Mouse (Mus musculus) heart, postnatal 0 days (tissue): ENCODE results near the gene Gtf2ird1. TPM values are rescaled to one million over a fixed set of nuclear protein-coding genes. Genes with fewer than 3 reads are reported as not detected.
"Not testable (repeated sequence)": the region's sequence is repeated elsewhere in the genome, so short reads cannot be mapped to it uniquely, and the experiment has no call there.

Experiments
- ATAC-seq: fragments of 200-750 bp; cut with Nextera tagmentation; 2 replicates; pipeline ENCODE4 v1.8.0; 2017; ENCODE audit warnings: low read depth, moderate number of reproducible peaks, moderate library complexity; ENCODE audit not compliant: insufficient read depth
- DNase-seq: peaks from one replicate; pipeline ENCODE4 v3.0.0-alpha.2; 2016; ENCODE audit warnings: low spot score
- H3K27ac ChIP-seq: fragments of 300-500 bp; sonication (generic); 2 replicates; pipeline ENCODE4 v1.5.1; 2014; ENCODE audit warnings: low read depth, mild to moderate bottlenecking
- H3K27me3 ChIP-seq: fragments of 300-500 bp; sonication (generic); 2 replicates; pipeline ENCODE4 v1.6.1; 2014; ENCODE audit warnings: low read length, mixed read lengths; ENCODE audit not compliant: control insufficient read depth, insufficient read depth
- H3K36me3 ChIP-seq: fragments of 300-500 bp; sonication (generic); replicated peaks from 2 replicates; pipeline ENCODE4 v1.6.1; 2014; ENCODE audit warnings: low read length, mixed read lengths; ENCODE audit not compliant: control insufficient read depth, insufficient read depth
- H3K4me1 ChIP-seq: fragments of 300-500 bp; sonication (generic); 2 replicates; pipeline ENCODE4 v1.6.1; 2014; ENCODE audit warnings: antibody characterized with exemption; ENCODE audit not compliant: control insufficient read depth, insufficient read depth
- H3K4me2 ChIP-seq: fragments of 300-500 bp; sonication (generic); 2 replicates; pipeline ENCODE4 v1.6.1; 2014; ENCODE audit warnings: low read depth, mild to moderate bottlenecking, low read length, moderate library complexity
- H3K4me3 ChIP-seq: fragments of 300-500 bp; sonication (generic); 2 replicates; pipeline ENCODE4 v1.5.1; 2014; ENCODE audit warnings: low read depth, low read length
- H3K9ac ChIP-seq: fragments of 300-500 bp; sonication (generic); replicated peaks from 2 replicates; pipeline ENCODE4 v1.6.1; 2014; ENCODE audit warnings: low read depth, low read length, mixed read lengths
- H3K9me3 ChIP-seq: fragments of 300-500 bp; sonication (generic); replicated peaks from 2 replicates; pipeline ENCODE4 v1.6.1; 2016; ENCODE audit warnings: low read length; ENCODE audit not compliant: control insufficient read depth
- CTCF ChIP-seq: IDR thresholded peaks from 2 replicates; pipeline ENCODE4 v1.5.1; 2016; ENCODE audit warnings: antibody characterized with exemption, control low read depth, low read depth
- EP300 ChIP-seq: IDR thresholded peaks from 2 replicates; pipeline ENCODE4 v1.6.1; 2016; ENCODE audit warnings: antibody characterized with exemption, low read depth
- WGBS: fragments of 180-500 bp; shearing (Covaris S2); extraction: QIAGEN DNeasy Blood & Tissue Kit; methylation state at CpG from one replicate; pipeline ENCODE4 v1.1.7; 2014; 5-methylcytosine and 5-hydroxymethylcytosine counted together
- polyA plus RNA-seq: library from polyadenylated mRNA; unstranded; fragments of >200 nt; fragmentation: Nextera tagmentation; extraction: Ambion mirVana; gene quantifications from 2 replicates; pipeline ENCODE4 v1.2.1, GENCODE M21; 2015
- total RNA-seq: library from RNA; depleted of rRNA; stranded (reverse); fragments of >200 nt; gene quantifications from 2 replicates; pipeline ENCODE4 v1.2.3, GENCODE M21; 2014; ENCODE audit warnings: low replicate concordance

Gene Gtf2ird1
- total and polyA plus RNA-seq, 2 experiments from 2014 or later: 27.7 to 28.8 TPM

GRCm38 (mm10) chr5:134453577-134453976, 2.9 kb downstream of the Gtf2ird1 start:
- no peaks in the 10 kb centered on the region for H3K36me3 ChIP-seq
- 13% methylated on average over 1 of the region's 1 CpGs for WGBS
- H3K4me2 ChIP-seq: no peak overlapping the region
- H3K9ac ChIP-seq: no peak overlapping the region
- no peak overlapping the region for H3K27ac ChIP-seq
- no peak overlapping the region for H3K4me3 ChIP-seq
- DNase-seq (no peak), ATAC-seq (no peak)
- H3K4me1 ChIP-seq: peaks cover 14% of the 10 kb centered on the region
- TF ChIP-seq EP300: no peak
- no peak for TF ChIP-seq CTCF
- no peaks in the 10 kb centered on the region for H3K27me3 ChIP-seq
- H3K9me3 ChIP-seq: no peaks in the 10 kb centered on the region

DNA sequence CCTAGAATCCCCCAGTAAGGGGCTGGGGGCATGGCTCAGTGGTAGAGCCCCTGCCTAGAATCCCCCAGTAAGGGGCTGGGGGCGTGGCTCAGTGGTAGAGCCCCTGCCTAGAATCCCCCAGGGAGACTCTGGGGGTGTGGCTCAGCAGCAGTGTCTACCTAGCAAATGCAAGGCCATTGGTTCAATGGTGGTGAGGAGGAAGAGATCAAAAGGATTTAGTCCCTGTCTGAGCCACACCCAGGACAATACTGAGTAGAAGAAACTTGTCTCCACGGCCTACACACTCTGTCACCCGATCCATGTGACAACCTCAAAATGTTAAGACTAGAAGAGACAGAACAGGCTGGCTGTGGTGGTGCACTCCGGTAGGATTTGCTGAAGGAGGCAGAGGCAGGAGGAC, 9.8 kb downstream of the Gtf2ird1 start:
- not testable (repeated sequence) for H3K4me3 ChIP-seq, H3K9ac ChIP-seq, ATAC-seq, H3K27me3 ChIP-seq, H3K4me2 ChIP-seq, H3K4me1 ChIP-seq, H3K27ac ChIP-seq, H3K9me3 ChIP-seq, H3K36me3 ChIP-seq, DNase-seq
- WGBS: 95% methylated on average over 4 of the region's 4 CpGs

- Histone ChIP-seq H3K9ac (peak overlapping the region; percentile 30; the same call in 1 of the 2 replicates), H3K4me2 (peak overlapping the region; percentile 19; the same call in 1 of the 2 replicates), H3K4me3 (no peak overlapping the region), H3K36me3 (no peaks in the 10 kb centered on the region), H3K27ac (peak overlapping the region; percentile 76), H3K4me1 (peaks cover 17% of the 10 kb centered on the region), H3K9me3 (no peaks in the 10 kb centered on the region; the same call in 1 of the 2 replicates), H3K27me3 (no peaks in the 10 kb centered on the region)
- ATAC-seq (peak; percentile 34), DNase-seq (no peak)
- WGBS: 12% methylated on average over 10 of the region's 10 CpGs
- TF ChIP-seq EP300 (no peak), CTCF (no peak)
These were observed 10.6 kb downstream of the Gtf2ird1 start for GRCm38 (mm10) chr5:134445895-134446294.

- Histone ChIP-seq H3K36me3 (no peaks in the 10 kb centered on the region), H3K4me3 (no peak overlapping the region), H3K9ac (peak overlapping the region; percentile 30; the same call in 1 of the 2 replicates), H3K4me1 (peaks cover 22% of the 10 kb centered on the region), H3K4me2 (peak overlapping the region; percentile 19; the same call in 1 of the 2 replicates), H3K27me3 (no peaks in the 10 kb centered on the region), H3K9me3 (no peaks in the 10 kb centered on the region; the same call in 1 of the 2 replicates), H3K27ac (peak overlapping the region; percentile 76)
- no peak for TF ChIP-seq CTCF
- ATAC-seq: peak; percentile 52; the same call in 1 of the 2 replicates
- 25% methylated on average over 10 of the region's 10 CpGs for WGBS
- peak; percentile 56 for DNase-seq
These were observed 11.2 kb downstream of the Gtf2ird1 start for GRCm38 (mm10) chr5:134445208-134445831.

GRCm38 (mm10) chr5:134444473-134444872, 12.0 kb downstream of the Gtf2ird1 start:
- Histone ChIP-seq H3K27me3 (no peaks in the 10 kb centered on the region), H3K9ac (no peak overlapping the region), H3K4me1 (peaks cover 31% of the 10 kb centered on the region), H3K4me3 (no peak overlapping the region), H3K36me3 (no peaks in the 10 kb centered on the region), H3K9me3 (no peaks in the 10 kb centered on the region; the same call in 1 of the 2 replicates), H3K27ac (peak overlapping the region; percentile 76; the same call in 1 of the 2 replicates), H3K4me2 (no peak overlapping the region)
- TF ChIP-seq EP300 (no peak), CTCF (no peak)
- WGBS: 91% methylated on average over 7 of the region's 7 CpGs
- no peak for DNase-seq
- no peak for ATAC-seq

DNA sequence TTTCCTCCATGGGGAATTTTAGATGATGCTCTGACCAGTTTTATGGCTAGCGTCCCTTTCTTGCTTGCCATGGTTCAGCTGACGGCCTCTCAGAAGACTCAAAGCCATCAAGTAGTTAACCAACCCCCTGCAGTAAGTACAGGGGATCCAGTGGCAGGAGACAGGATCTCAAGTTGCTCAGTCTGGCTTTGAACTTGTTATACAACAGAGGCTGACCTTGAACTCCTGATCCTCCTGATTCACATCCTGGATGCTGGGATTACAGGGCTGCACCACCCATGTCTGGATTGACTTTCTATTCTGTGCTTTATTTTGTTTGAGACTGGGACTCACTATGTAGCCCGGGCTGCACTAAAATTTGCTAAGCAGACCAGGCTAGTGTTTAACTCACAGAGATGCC, 14.4 kb downstream of the Gtf2ird1 start:
- Histone ChIP-seq H3K9ac (no peak overlapping the region), H3K9me3 (no peaks in the 10 kb centered on the region; the same call in 1 of the 2 replicates), H3K4me2 (no peak overlapping the region), H3K36me3 (no peaks in the 10 kb centered on the region), H3K4me3 (no peak overlapping the region), H3K4me1 (peaks cover 44% of the 10 kb centered on the region), H3K27ac (no peak overlapping the region), H3K27me3 (no peaks in the 10 kb centered on the region)
- no peak for DNase-seq
- ATAC-seq: no peak
- WGBS: 97% methylated on average over 3 of the region's 3 CpGs
- TF ChIP-seq CTCF: no peak
- no peak for TF ChIP-seq EP300
